Mouse (Mus musculus) ES-Bruce4 (cell line): ENCODE measurements at regions not wholly inside any gene's neighbourhood (a gene's known extent, or its start where the extent isn't known, plus 50 kb on each side); places are given as distances from the start of the nearest gene placed in this dataset.

ENCODE experiments used
- CTCF ChIP-seq: IDR thresholded peaks from one replicate; pipeline ENCODE4 v1.8.1; 2011; ENCODE audit warnings: low read depth, low read length
- POLR2A ChIP-seq: IDR thresholded peaks from one replicate; pipeline ENCODE4 v1.8.1; 2011; ENCODE audit warnings: low read length; ENCODE audit not compliant: insufficient read depth

- TF ChIP-seq POLR2A (no peak), CTCF (no peak)
These were observed 151.9 kb downstream of the Utp18 start for GRCm38 (mm10) chr11:93733568-93734185.
